Mouse (Mus musculus) kidney, embryonic 14.5 days (tissue): ENCODE data around the gene Mical2. TPM values are rescaled to one million over a fixed set of nuclear protein-coding genes. Genes with fewer than 3 reads are reported as not detected.

Source experiments
- ATAC-seq: fragments of 200-750 bp; cut with Nextera tagmentation; 2 replicates; pipeline ENCODE4 v1.8.0; 2017; ENCODE audit warnings: moderate number of reproducible peaks, mild to moderate bottlenecking, moderate TSS enrichment, moderate library complexity; ENCODE audit not compliant: low FRiP score, low TSS enrichment
- H3K27ac ChIP-seq: fragments of 300-500 bp; sonication (generic); 2 replicates; pipeline ENCODE4 v1.5.1; 2014; ENCODE audit warnings: low read depth, mild to moderate bottlenecking, low read length, moderate library complexity, mixed read lengths
- H3K27me3 ChIP-seq: fragments of 300-500 bp; sonication (generic); 2 replicates; pipeline ENCODE4 v1.6.1; 2014; ENCODE audit warnings: mild to moderate bottlenecking, low read length; ENCODE audit not compliant: control insufficient read depth, insufficient read depth
- H3K36me3 ChIP-seq: fragments of 300-500 bp; sonication (generic); 2 replicates; pipeline ENCODE4 v1.6.1; 2014; ENCODE audit warnings: low read length, mixed read lengths; ENCODE audit not compliant: control insufficient read depth, insufficient read depth
- H3K4me1 ChIP-seq: fragments of 300-500 bp; sonication (generic); 2 replicates; pipeline ENCODE4 v1.6.1; 2014; ENCODE audit warnings: low read length, mixed read lengths; ENCODE audit not compliant: control insufficient read depth, insufficient read depth
- H3K4me2 ChIP-seq: fragments of 300-500 bp; sonication (generic); replicated peaks from 2 replicates; pipeline ENCODE4 v1.6.1; 2014; ENCODE audit warnings: low read depth, mild to moderate bottlenecking, low read length
- H3K4me3 ChIP-seq: fragments of 300-500 bp; sonication (generic); 2 replicates; pipeline ENCODE4 v1.5.1; 2014; ENCODE audit warnings: mild to moderate bottlenecking, low read length
- H3K9ac ChIP-seq: fragments of 300-500 bp; sonication (generic); 2 replicates; pipeline ENCODE4 v1.6.1; 2014; ENCODE audit warnings: low read depth, mild to moderate bottlenecking, low read length, moderate library complexity
- H3K9me3 ChIP-seq: fragments of 300-500 bp; sonication (generic); 2 replicates; pipeline ENCODE4 v1.6.1; 2016; ENCODE audit warnings: low read length; ENCODE audit not compliant: control insufficient read depth
- WGBS: fragments of 180-500 bp; shearing (Covaris S2); extraction: QIAGEN DNeasy Blood & Tissue Kit; methylation state at CpG from one replicate; pipeline ENCODE4 v1.1.7; 2014; 5-methylcytosine and 5-hydroxymethylcytosine counted together
- polyA plus RNA-seq: library from polyadenylated mRNA; unstranded; fragments of >200 nt; fragmentation: Nextera tagmentation; extraction: Ambion mirVana; gene quantifications from 2 replicates; pipeline ENCODE4 v1.2.1, GENCODE M21; 2014

The Mical2 gene
- polyA plus RNA-seq, 1 experiment from 2014 or later = 7.7 TPM

- H3K36me3 ChIP-seq = no peaks in the 10 kb centered on the region; the same call in 1 of the 2 replicates
- H3K9me3 ChIP-seq = no peaks in the 10 kb centered on the region
- ATAC-seq = no peak
- no peaks in the 10 kb centered on the region for H3K4me1 ChIP-seq
- no peak overlapping the region for H3K4me2 ChIP-seq
- no peaks in the 10 kb centered on the region; the same call in 1 of the 2 replicates for H3K27me3 ChIP-seq
- H3K4me3 ChIP-seq = no peak overlapping the region
- H3K9ac ChIP-seq = no peak overlapping the region
- 82% methylated on average over 4 of the region's 4 CpGs for WGBS
- no peak overlapping the region for H3K27ac ChIP-seq
Observed at GRCm38 (mm10) chr7:112319419-112319818, 93.8 kb downstream of the Mical2 start.

GRCm38 (mm10) chr7:112320052-112320730, 94.5 kb downstream of the Mical2 start:
- H3K27ac ChIP-seq = no peak overlapping the region
- WGBS = 63% methylated on average over 3 of the region's 3 CpGs
- ATAC-seq = peak; percentile 61; the same call in 1 of the 2 replicates

GRCm38 (mm10) chr7:112321798-112322794, 96.4 kb downstream of the Mical2 start:
- 0 out of 2 replicates have a peak, but pooled peaks cover 3% of the 10 kb centered on the region for H3K4me1 ChIP-seq
- WGBS = 85% methylated on average over 9 of the region's 9 CpGs
- no peaks in the 10 kb centered on the region; the same call in 1 of the 2 replicates for H3K27me3 ChIP-seq
- H3K9me3 ChIP-seq = no peaks in the 10 kb centered on the region
- no peak overlapping the region for H3K4me2 ChIP-seq
- no peak overlapping the region for H3K4me3 ChIP-seq
- no peak for ATAC-seq
- H3K36me3 ChIP-seq = no peaks in the 10 kb centered on the region; the same call in 1 of the 2 replicates
- no peak overlapping the region for H3K9ac ChIP-seq
- H3K27ac ChIP-seq = no peak overlapping the region

More at GRCm38 (mm10) chr7:112320052-112320730, 94.5 kb downstream of the Mical2 start:
- Histone ChIP-seq H3K4me1 (no peaks in the 10 kb centered on the region), H3K27me3 (no peaks in the 10 kb centered on the region; the same call in 1 of the 2 replicates), H3K36me3 (no peaks in the 10 kb centered on the region; the same call in 1 of the 2 replicates), H3K4me2 (no peak overlapping the region), H3K9ac (no peak overlapping the region), H3K4me3 (no peak overlapping the region), H3K9me3 (no peaks in the 10 kb centered on the region)

GRCm38 (mm10) chr7:112324577-112324976, 98.9 kb downstream of the Mical2 start:
- no peak overlapping the region for H3K4me2 ChIP-seq
- no peak overlapping the region for H3K4me3 ChIP-seq
- H3K27ac ChIP-seq = no peak overlapping the region
- 92% methylated on average over 5 of the region's 5 CpGs for WGBS
- H3K27me3 ChIP-seq = no peaks in the 10 kb centered on the region; the same call in 1 of the 2 replicates
- H3K9ac ChIP-seq = no peak overlapping the region
- ATAC-seq = no peak
- 0 out of 2 replicates have a peak, but pooled peaks cover 3% of the 10 kb centered on the region for H3K4me1 ChIP-seq
- no peaks in the 10 kb centered on the region for H3K9me3 ChIP-seq
- H3K36me3 ChIP-seq = no peaks in the 10 kb centered on the region; the same call in 1 of the 2 replicates

GRCm38 (mm10) chr7:112326852-112327251, 101.2 kb downstream of the Mical2 start:
- ATAC-seq = no peak

GRCm38 (mm10) chr7:112328969-112329368, 103.3 kb downstream of the Mical2 start:
- no peak for ATAC-seq
- H3K4me2 ChIP-seq = no peak overlapping the region
- H3K9ac ChIP-seq = no peak overlapping the region
- H3K4me3 ChIP-seq = no peak overlapping the region
- H3K36me3 ChIP-seq = no peaks in the 10 kb centered on the region
- no peaks in the 10 kb centered on the region for H3K9me3 ChIP-seq
- 31% methylated on average over 1 of the region's 1 CpGs for WGBS
- H3K27ac ChIP-seq = no peak overlapping the region
- H3K27me3 ChIP-seq = no peaks in the 10 kb centered on the region
- H3K4me1 ChIP-seq = 0 out of 2 replicates have a peak, but pooled peaks cover 3% of the 10 kb centered on the region

More at GRCm38 (mm10) chr7:112326852-112327251, 101.2 kb downstream of the Mical2 start:
- 88% methylated on average over 4 of the region's 4 CpGs for WGBS
- Histone ChIP-seq H3K27ac (no peak overlapping the region), H3K4me2 (no peak overlapping the region), H3K9me3 (no peaks in the 10 kb centered on the region), H3K4me3 (no peak overlapping the region), H3K9ac (no peak overlapping the region), H3K36me3 (no peaks in the 10 kb centered on the region; the same call in 1 of the 2 replicates), H3K27me3 (no peaks in the 10 kb centered on the region; the same call in 1 of the 2 replicates), H3K4me1 (0 out of 2 replicates have a peak, but pooled peaks cover 3% of the 10 kb centered on the region)

GRCm38 (mm10) chr7:112329496-112329895, 103.8 kb downstream of the Mical2 start:
- H3K4me3 ChIP-seq = no peak overlapping the region
- no peaks in the 10 kb centered on the region for H3K27me3 ChIP-seq
- no peak overlapping the region for H3K9ac ChIP-seq
- H3K27ac ChIP-seq = no peak overlapping the region
- WGBS = 57% methylated on average over 7 of the region's 7 CpGs
- no peak for ATAC-seq
- H3K4me1 ChIP-seq = 0 out of 2 replicates have a peak, but pooled peaks cover 3% of the 10 kb centered on the region
- H3K36me3 ChIP-seq = no peaks in the 10 kb centered on the region
- H3K4me2 ChIP-seq = no peak overlapping the region
- H3K9me3 ChIP-seq = no peaks in the 10 kb centered on the region

- Histone ChIP-seq H3K4me2 (no peak overlapping the region), H3K27me3 (no peaks in the 10 kb centered on the region), H3K9me3 (no peaks in the 10 kb centered on the region), H3K36me3 (no peaks in the 10 kb centered on the region), H3K4me3 (no peak overlapping the region), H3K4me1 (0 out of 2 replicates have a peak, but pooled peaks cover under 1% of the 10 kb centered on the region), H3K9ac (no peak overlapping the region), H3K27ac (no peak overlapping the region)
- no peak for ATAC-seq
- 76% methylated on average over 8 of the region's 8 CpGs for WGBS
Observed at GRCm38 (mm10) chr7:112330935-112331334, 105.3 kb downstream of the Mical2 start.
